Mouse (Mus musculus) kidney, embryonic 16.5 days (tissue): ENCODE measurements at regions not wholly inside any gene's neighbourhood (a gene's known extent, or its start where the extent isn't known, plus 50 kb on each side); places are given as distances from the start of the nearest gene placed in this dataset.

Experiments used
- ATAC-seq: fragments of 200-750 bp; cut with Nextera tagmentation; 2 replicates; pipeline ENCODE4 v1.8.0; 2017; ENCODE audit warnings: moderate TSS enrichment; ENCODE audit not compliant: low FRiP score, low TSS enrichment
- H3K27ac ChIP-seq: fragments of 300-500 bp; sonication (generic); 2 replicates; pipeline ENCODE4 v1.5.1; 2014; ENCODE audit warnings: low read length
- H3K27me3 ChIP-seq: fragments of 300-500 bp; sonication (generic); 2 replicates; pipeline ENCODE4 v1.6.1; 2014; ENCODE audit warnings: low read length, control low read depth, mixed read lengths; ENCODE audit not compliant: insufficient read depth
- H3K36me3 ChIP-seq: fragments of 300-500 bp; sonication (generic); 2 replicates; pipeline ENCODE4 v1.6.1; 2014; ENCODE audit warnings: low read length, control low read depth, mixed read lengths; ENCODE audit not compliant: insufficient read depth
- H3K4me1 ChIP-seq: fragments of 300-500 bp; sonication (generic); 2 replicates; pipeline ENCODE4 v1.6.1; 2014; ENCODE audit warnings: low read length, control low read depth, mixed read lengths; ENCODE audit not compliant: insufficient read depth
- H3K4me2 ChIP-seq: fragments of 300-500 bp; sonication (generic); replicated peaks from 2 replicates; pipeline ENCODE4 v1.6.1; 2014; ENCODE audit warnings: low read depth, low read length
- H3K4me3 ChIP-seq: fragments of 300-500 bp; sonication (generic); 2 replicates; pipeline ENCODE4 v1.5.1; 2014; ENCODE audit warnings: mild to moderate bottlenecking, low read length
- H3K9ac ChIP-seq: fragments of 300-500 bp; sonication (generic); replicated peaks from 2 replicates; pipeline ENCODE4 v1.6.1; 2014; ENCODE audit warnings: low read length
- H3K9me3 ChIP-seq: fragments of 300-500 bp; sonication (generic); 2 replicates; pipeline ENCODE4 v1.6.1; 2016; ENCODE audit warnings: low read length, control low read depth
- WGBS: fragments of 180-500 bp; shearing (Covaris S2); extraction: QIAGEN DNeasy Blood & Tissue Kit; methylation state at CpG from one replicate; pipeline ENCODE4 v1.1.7; 2014; 5-methylcytosine and 5-hydroxymethylcytosine counted together

DNA sequence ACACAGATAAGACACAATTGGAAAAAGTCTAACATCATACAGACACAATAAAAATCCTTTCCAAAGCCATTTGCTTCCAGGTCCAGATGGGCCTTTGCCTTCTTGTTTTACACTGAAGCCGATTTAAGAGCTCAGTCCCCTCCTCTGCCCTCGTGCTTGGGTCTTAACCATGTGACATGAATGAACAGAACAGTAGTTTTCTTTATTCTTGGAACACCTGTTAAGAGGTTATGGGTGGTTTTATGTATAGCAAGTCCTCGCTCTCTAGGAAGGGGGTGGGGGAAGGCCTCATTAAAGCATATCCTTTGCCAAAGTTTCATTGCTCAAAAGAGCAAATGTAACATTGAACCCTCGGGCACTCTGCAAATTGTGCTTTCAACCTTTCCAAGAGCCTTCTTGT is 125.7 kb upstream of the Sfrp2 start:
- no peaks in the 10 kb centered on the region for H3K36me3 ChIP-seq
- ATAC-seq = no peak
- H3K27ac ChIP-seq = no peak overlapping the region
- 64% methylated on average over 4 of the region's 4 CpGs for WGBS
- H3K4me2 ChIP-seq = no peak overlapping the region
- H3K27me3 ChIP-seq = no peaks in the 10 kb centered on the region
- H3K9ac ChIP-seq = no peak overlapping the region
- no peak overlapping the region for H3K4me3 ChIP-seq
- no peaks in the 10 kb centered on the region for H3K9me3 ChIP-seq
- H3K4me1 ChIP-seq = no peaks in the 10 kb centered on the region

DNA sequence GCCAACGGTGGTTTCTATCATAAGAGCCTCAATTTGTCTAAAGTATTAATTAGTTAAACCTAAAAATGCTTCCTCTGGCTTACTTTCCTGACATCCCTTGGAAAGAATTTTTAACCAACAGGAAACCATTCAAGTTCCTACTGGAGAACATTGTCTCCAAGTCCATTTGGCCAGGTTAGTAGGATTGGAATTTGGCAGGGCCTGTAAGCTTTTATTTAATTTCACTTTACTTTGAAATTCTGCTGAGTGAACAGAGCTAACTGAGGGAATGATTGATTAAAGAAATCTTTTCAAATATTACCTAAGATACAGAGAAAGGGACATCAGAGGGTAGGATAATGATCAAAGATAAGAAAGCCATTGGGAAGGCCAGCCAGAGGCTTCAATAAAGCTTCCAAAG is 102.4 kb upstream of the Sfrp2 start:
- 92% methylated on average over 1 of the region's 1 CpGs for WGBS

DNA sequence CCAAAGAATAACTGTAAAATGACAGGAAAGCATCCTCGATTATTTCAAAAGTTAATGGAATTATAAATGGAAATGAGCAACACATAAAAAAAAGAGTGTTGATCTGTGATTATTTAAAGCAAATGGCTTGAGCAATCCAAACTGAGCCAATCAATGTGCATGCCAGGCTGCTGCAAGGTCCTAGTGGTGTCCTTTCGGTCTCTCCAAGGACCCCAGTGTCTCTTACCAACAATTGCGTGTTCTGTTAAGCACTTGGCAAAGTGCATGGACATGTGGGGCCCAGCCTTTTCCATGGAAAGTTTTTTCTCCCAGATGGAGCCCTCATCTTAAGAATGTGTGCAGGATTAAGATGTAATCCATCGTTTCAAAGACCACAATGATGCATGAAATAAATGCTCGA is 90.0 kb upstream of the Sfrp2 start:
- H3K36me3 ChIP-seq = no peaks in the 10 kb centered on the region
- H3K4me2 ChIP-seq = no peak overlapping the region
- no peak for ATAC-seq
- H3K9me3 ChIP-seq = no peaks in the 10 kb centered on the region
- H3K27ac ChIP-seq = no peak overlapping the region
- no peak overlapping the region for H3K4me3 ChIP-seq
- no peak overlapping the region for H3K9ac ChIP-seq
- 86% methylated on average over 5 of the region's 5 CpGs for WGBS
- H3K4me1 ChIP-seq = no peaks in the 10 kb centered on the region
- no peaks in the 10 kb centered on the region for H3K27me3 ChIP-seq

More for the DNA sequence above, 102.4 kb upstream of the Sfrp2 start:
- H3K9ac ChIP-seq = no peak overlapping the region
- H3K4me2 ChIP-seq = no peak overlapping the region
- no peaks in the 10 kb centered on the region for H3K9me3 ChIP-seq
- H3K36me3 ChIP-seq = no peaks in the 10 kb centered on the region
- no peaks in the 10 kb centered on the region for H3K27me3 ChIP-seq
- no peak overlapping the region for H3K27ac ChIP-seq
- H3K4me1 ChIP-seq = no peaks in the 10 kb centered on the region
- H3K4me3 ChIP-seq = no peak overlapping the region
- ATAC-seq = no peak

DNA sequence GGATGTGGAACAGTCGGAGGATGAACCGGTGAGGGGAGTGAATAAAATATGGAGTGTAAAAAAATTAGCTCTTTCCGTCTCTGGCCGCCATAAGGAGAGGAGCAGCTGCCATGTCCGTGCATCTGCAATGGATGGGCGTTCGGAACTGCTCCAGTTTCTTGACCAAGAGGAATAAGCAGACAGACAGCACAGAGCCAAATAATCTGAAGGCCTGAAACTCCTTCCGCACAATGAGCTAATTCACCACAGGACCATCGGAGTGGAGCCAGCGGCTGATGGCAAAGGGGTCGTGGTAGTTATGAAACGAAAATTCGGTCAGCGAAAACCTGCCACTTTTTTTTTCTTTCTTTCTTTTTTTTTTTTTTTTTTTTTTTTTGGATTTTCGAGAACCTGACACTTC is 79.5 kb upstream of the Sfrp2 start:
- H3K27ac ChIP-seq = no peak overlapping the region
- H3K4me1 ChIP-seq = no peaks in the 10 kb centered on the region
- 95% methylated on average over 15 of the region's 15 CpGs for WGBS
- no peak overlapping the region for H3K4me3 ChIP-seq
- no peak for ATAC-seq
- H3K9ac ChIP-seq = no peak overlapping the region
- H3K9me3 ChIP-seq = no peaks in the 10 kb centered on the region
- H3K4me2 ChIP-seq = no peak overlapping the region
- no peaks in the 10 kb centered on the region for H3K36me3 ChIP-seq
- no peaks in the 10 kb centered on the region for H3K27me3 ChIP-seq

DNA sequence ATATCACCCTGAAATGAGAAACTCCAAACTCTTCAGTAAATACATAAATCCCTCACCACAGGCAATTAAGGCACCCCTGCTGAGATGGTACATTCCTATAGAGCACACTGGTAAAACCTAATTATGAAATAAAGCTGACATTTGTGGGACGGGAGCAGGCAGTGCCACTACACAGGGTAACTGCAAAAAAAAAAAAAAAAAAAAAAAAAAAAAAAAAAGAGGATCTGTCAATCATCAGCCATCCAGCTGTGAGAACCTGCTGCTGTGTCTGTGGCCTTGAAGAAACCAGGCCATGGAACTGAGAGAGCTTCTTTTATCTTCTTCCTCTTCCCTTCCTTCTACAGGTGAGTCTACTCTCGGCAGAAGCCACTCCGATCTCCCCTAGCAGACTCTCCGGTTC is 78.6 kb upstream of the Sfrp2 start:
- no peak for ATAC-seq
- no peak overlapping the region for H3K9ac ChIP-seq
- no peaks in the 10 kb centered on the region for H3K27me3 ChIP-seq
- H3K36me3 ChIP-seq = no peaks in the 10 kb centered on the region
- no peak overlapping the region for H3K27ac ChIP-seq
- no peak overlapping the region for H3K4me2 ChIP-seq
- H3K4me3 ChIP-seq = no peak overlapping the region
- no peaks in the 10 kb centered on the region for H3K4me1 ChIP-seq
- WGBS = 88% methylated on average over 4 of the region's 4 CpGs
- H3K9me3 ChIP-seq = no peaks in the 10 kb centered on the region

DNA sequence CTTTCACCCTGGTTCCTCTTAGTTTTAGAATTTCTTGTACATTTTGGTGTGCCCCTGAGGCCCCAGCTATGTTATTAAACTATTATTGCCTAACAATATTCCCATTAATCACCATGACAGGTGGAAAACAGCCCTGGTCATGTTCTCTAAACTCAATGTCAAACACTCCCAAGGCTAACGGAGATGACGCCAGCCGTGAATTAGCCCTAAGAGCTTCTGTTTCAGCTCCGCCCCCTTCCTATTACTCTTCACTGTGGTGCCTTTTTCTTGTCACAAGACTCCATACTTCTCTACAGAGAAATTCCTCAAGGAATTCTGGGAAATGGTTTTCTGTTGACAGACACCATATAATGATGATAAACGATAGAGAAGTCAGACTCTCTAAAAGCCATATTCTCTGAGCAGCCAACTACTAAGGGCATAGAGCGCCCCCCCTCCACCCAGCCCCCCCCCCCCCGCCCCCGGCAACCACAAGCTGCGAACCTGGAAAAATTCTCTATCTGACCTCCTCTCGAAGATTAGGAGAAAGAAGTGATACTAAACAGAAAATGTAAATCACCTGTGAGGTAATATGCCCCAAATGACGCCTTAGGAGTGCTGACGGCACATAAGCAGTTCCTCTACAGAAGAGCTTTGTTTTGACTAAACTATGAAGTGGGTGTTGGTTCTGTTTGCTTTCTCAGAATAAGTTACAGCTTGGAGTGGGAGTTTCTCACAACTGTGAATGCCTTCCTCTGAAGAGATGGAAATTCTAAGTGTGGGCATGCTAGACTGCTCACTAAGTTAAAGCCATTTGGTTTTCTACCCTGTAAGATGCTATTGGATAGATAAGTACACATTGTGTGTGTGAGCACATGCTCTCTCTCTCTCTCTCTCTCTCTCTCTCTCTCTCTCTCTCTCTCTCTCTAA is 76.8 kb upstream of the Sfrp2 start:
- Histone ChIP-seq H3K4me2 (no peak overlapping the region), H3K4me1 (no peaks in the 10 kb centered on the region), H3K9ac (no peak overlapping the region), H3K27me3 (no peaks in the 10 kb centered on the region), H3K27ac (no peak overlapping the region), H3K9me3 (no peaks in the 10 kb centered on the region), H3K36me3 (no peaks in the 10 kb centered on the region), H3K4me3 (no peak overlapping the region)
- 61% methylated on average over 12 of the region's 12 CpGs for WGBS
- no peak for ATAC-seq

DNA sequence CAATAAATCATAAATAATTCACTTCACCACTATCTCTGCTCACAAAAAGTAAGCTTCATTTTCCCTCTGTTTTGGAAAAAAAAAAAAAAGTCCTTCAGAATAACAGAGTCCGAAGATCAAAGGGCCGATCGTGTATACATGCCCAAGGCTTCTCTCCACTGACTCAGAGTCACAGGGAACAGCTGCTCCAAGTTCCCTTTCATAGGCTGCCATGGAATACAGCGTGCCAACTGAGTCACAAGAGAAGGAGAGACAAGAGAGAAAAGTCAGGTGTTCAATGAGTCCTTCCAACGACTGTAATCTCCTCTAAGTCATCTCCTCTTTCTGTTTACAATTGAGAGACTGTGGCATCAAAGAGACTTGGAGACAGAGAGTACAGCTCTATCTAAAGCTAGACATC is 71.6 kb upstream of the Sfrp2 start:
- H3K9me3 ChIP-seq = no peaks in the 10 kb centered on the region
- no peaks in the 10 kb centered on the region for H3K4me1 ChIP-seq
- no peak overlapping the region for H3K4me2 ChIP-seq
- H3K36me3 ChIP-seq = no peaks in the 10 kb centered on the region
- WGBS = 53% methylated on average over 5 of the region's 5 CpGs
- H3K27me3 ChIP-seq = no peaks in the 10 kb centered on the region
- H3K4me3 ChIP-seq = no peak overlapping the region
- no peak overlapping the region for H3K27ac ChIP-seq
- no peak overlapping the region for H3K9ac ChIP-seq
- no peak for ATAC-seq

DNA sequence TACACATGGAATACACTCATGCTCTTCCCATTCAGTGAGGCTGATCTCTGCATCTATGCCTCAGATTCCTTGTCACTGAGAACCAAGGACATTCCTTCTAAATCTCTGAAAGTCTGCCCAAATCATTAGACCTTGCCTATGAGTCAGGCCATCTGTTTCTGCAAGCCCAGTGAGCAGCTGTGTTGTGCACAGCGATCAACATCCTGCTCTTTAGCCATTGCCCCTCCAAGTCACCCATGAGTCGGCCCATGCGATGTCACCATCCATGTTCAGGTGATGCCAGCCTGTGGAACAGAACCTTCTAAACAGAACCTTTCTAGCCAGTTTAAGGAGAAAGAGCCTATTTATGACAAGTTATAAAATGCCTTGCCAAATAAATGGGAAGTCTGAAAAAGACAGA is 66.4 kb upstream of the Sfrp2 start:
- Histone ChIP-seq H3K27me3 (no peaks in the 10 kb centered on the region), H3K9me3 (no peaks in the 10 kb centered on the region), H3K36me3 (no peaks in the 10 kb centered on the region), H3K27ac (no peak overlapping the region), H3K4me2 (no peak overlapping the region), H3K4me3 (no peak overlapping the region), H3K9ac (no peak overlapping the region), H3K4me1 (no peaks in the 10 kb centered on the region)
- WGBS = 87% methylated on average over 3 of the region's 3 CpGs
- no peak for ATAC-seq

DNA sequence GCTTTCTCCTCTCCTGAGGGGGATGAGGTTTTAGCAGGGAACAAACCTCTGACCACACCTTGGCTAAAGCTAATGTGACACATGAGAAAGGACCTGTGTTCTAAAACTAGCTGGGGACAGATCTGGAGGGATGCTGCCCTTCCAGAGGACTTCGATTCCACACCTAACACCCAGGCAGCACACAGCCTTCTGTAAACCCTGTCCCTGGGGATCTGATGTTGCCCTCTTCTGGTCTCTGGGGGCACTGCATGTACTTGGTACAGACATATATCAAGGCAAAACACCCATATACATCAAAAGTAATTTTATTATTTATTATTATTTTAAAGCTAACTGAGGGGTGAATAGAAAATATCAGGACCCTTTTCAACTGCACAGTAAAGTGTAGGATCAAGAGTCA is 65.0 kb upstream of the Sfrp2 start:
- H3K9ac ChIP-seq = no peak overlapping the region
- no peak for ATAC-seq
- H3K4me3 ChIP-seq = no peak overlapping the region
- no peaks in the 10 kb centered on the region for H3K27me3 ChIP-seq
- WGBS = 40% methylated on average over 1 of the region's 1 CpGs
- no peaks in the 10 kb centered on the region for H3K4me1 ChIP-seq
- no peaks in the 10 kb centered on the region for H3K9me3 ChIP-seq
- no peaks in the 10 kb centered on the region for H3K36me3 ChIP-seq
- H3K27ac ChIP-seq = no peak overlapping the region
- no peak overlapping the region for H3K4me2 ChIP-seq

DNA sequence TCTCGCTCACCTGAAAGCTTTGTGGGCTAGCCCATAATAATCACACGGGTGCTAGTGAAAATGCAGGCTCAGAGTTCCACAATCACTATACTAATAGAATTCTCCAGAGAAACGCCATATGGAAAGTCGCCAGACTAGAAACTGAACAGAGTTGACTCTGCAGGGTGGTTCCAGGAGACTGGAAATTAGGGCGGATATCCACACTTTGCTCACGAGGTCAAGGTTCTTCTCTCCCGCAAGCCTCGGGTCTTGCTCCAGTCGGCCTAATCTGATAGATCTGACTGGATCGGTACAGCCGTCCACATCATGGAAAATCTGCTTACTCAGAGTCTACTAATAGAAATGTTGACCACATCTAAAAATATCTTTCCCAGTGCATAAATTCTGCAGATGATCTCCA is 61.6 kb upstream of the Sfrp2 start:
- Histone ChIP-seq H3K4me3 (no peak overlapping the region), H3K9me3 (no peaks in the 10 kb centered on the region), H3K27ac (no peak overlapping the region), H3K36me3 (no peaks in the 10 kb centered on the region), H3K9ac (no peak overlapping the region), H3K4me2 (no peak overlapping the region), H3K4me1 (peaks cover 24% of the 10 kb centered on the region), H3K27me3 (no peaks in the 10 kb centered on the region)
- ATAC-seq = no peak
- WGBS = 61% methylated on average over 11 of the region's 11 CpGs
